Mouse (Mus musculus) kidney, embryonic 14.5 days (tissue): ENCODE data around the gene Hadh. TPM values are rescaled to one million over a fixed set of nuclear protein-coding genes. Genes with fewer than 3 reads are reported as not detected.

ENCODE experiments used
- ATAC-seq: fragments of 200-750 bp; cut with Nextera tagmentation; 2 replicates; pipeline ENCODE4 v1.8.0; 2017; ENCODE audit warnings: moderate number of reproducible peaks, mild to moderate bottlenecking, moderate TSS enrichment, moderate library complexity; ENCODE audit not compliant: low FRiP score, low TSS enrichment
- H3K27ac ChIP-seq: fragments of 300-500 bp; sonication (generic); 2 replicates; pipeline ENCODE4 v1.5.1; 2014; ENCODE audit warnings: low read depth, mild to moderate bottlenecking, low read length, moderate library complexity, mixed read lengths
- H3K27me3 ChIP-seq: fragments of 300-500 bp; sonication (generic); 2 replicates; pipeline ENCODE4 v1.6.1; 2014; ENCODE audit warnings: mild to moderate bottlenecking, low read length; ENCODE audit not compliant: control insufficient read depth, insufficient read depth
- H3K36me3 ChIP-seq: fragments of 300-500 bp; sonication (generic); 2 replicates; pipeline ENCODE4 v1.6.1; 2014; ENCODE audit warnings: low read length, mixed read lengths; ENCODE audit not compliant: control insufficient read depth, insufficient read depth
- H3K4me1 ChIP-seq: fragments of 300-500 bp; sonication (generic); 2 replicates; pipeline ENCODE4 v1.6.1; 2014; ENCODE audit warnings: low read length, mixed read lengths; ENCODE audit not compliant: control insufficient read depth, insufficient read depth
- H3K4me2 ChIP-seq: fragments of 300-500 bp; sonication (generic); replicated peaks from 2 replicates; pipeline ENCODE4 v1.6.1; 2014; ENCODE audit warnings: low read depth, mild to moderate bottlenecking, low read length
- H3K4me3 ChIP-seq: fragments of 300-500 bp; sonication (generic); 2 replicates; pipeline ENCODE4 v1.5.1; 2014; ENCODE audit warnings: mild to moderate bottlenecking, low read length
- H3K9ac ChIP-seq: fragments of 300-500 bp; sonication (generic); 2 replicates; pipeline ENCODE4 v1.6.1; 2014; ENCODE audit warnings: low read depth, mild to moderate bottlenecking, low read length, moderate library complexity
- H3K9me3 ChIP-seq: fragments of 300-500 bp; sonication (generic); 2 replicates; pipeline ENCODE4 v1.6.1; 2016; ENCODE audit warnings: low read length; ENCODE audit not compliant: control insufficient read depth
- WGBS: fragments of 180-500 bp; shearing (Covaris S2); extraction: QIAGEN DNeasy Blood & Tissue Kit; methylation state at CpG from one replicate; pipeline ENCODE4 v1.1.7; 2014; 5-methylcytosine and 5-hydroxymethylcytosine counted together
- polyA plus RNA-seq: library from polyadenylated mRNA; unstranded; fragments of >200 nt; fragmentation: Nextera tagmentation; extraction: Ambion mirVana; gene quantifications from 2 replicates; pipeline ENCODE4 v1.2.1, GENCODE M21; 2014

Gene Hadh
- polyA plus RNA-seq, 1 experiment from 2014 or later: 130 TPM

DNA sequence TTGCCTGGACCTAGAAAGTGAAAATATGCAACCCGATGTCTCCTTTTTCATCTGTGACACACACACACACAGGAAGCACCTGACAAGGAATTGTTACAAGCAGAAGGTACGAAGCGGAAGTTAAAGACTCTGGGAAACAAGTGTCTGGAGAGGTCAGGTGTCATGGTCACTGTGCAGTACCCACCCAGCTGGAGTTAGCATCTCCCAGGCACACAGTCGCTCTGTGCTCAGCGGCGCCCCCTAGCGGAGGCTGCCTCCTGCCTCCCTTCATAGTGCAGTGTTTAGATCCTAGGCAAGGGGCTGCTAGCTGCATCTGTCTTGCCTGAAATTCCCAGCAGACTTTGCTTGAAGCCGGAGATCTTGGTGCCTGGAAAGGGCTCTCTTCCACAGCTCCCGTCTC is 57.1 kb downstream of the Hadh start:
- Histone ChIP-seq H3K9ac (no peak overlapping the region), H3K4me2 (no peak overlapping the region), H3K4me3 (no peak overlapping the region), H3K27ac (no peak overlapping the region), H3K36me3 (no peaks in the 10 kb centered on the region; the same call in 1 of the 2 replicates), H3K4me1 (peaks cover 7% of the 10 kb centered on the region), H3K9me3 (no peaks in the 10 kb centered on the region), H3K27me3 (no peaks in the 10 kb centered on the region)
- ATAC-seq: peak; percentile 25; the same call in 1 of the 2 replicates
- WGBS: 63% methylated on average over 9 of the region's 9 CpGs

- H3K9ac ChIP-seq: no peak overlapping the region
- no peak overlapping the region for H3K4me3 ChIP-seq
- H3K27me3 ChIP-seq: no peaks in the 10 kb centered on the region
- peak; percentile 63; the same call in 1 of the 2 replicates for ATAC-seq
- H3K4me2 ChIP-seq: no peak overlapping the region
- WGBS: 46% methylated on average over 9 of the region's 9 CpGs
- peaks cover 7% of the 10 kb centered on the region for H3K4me1 ChIP-seq
- no peak overlapping the region for H3K27ac ChIP-seq
- no peaks in the 10 kb centered on the region for H3K9me3 ChIP-seq
- no peaks in the 10 kb centered on the region; the same call in 1 of the 2 replicates for H3K36me3 ChIP-seq
These were observed 57.7 kb downstream of the Hadh start for GRCm38 (mm10) chr3:131214060-131214658.

- WGBS: 85% methylated on average over 7 of the region's 7 CpGs
- ATAC-seq: no peak
- Histone ChIP-seq H3K27me3 (no peaks in the 10 kb centered on the region), H3K4me1 (peaks cover 7% of the 10 kb centered on the region), H3K4me3 (no peak overlapping the region), H3K9ac (no peak overlapping the region), H3K36me3 (no peaks in the 10 kb centered on the region), H3K9me3 (no peaks in the 10 kb centered on the region), H3K27ac (no peak overlapping the region), H3K4me2 (no peak overlapping the region)
These were observed 59.7 kb downstream of the Hadh start for GRCm38 (mm10) chr3:131212200-131212599.

- Histone ChIP-seq H3K9ac (no peak overlapping the region), H3K27ac (no peak overlapping the region), H3K9me3 (no peaks in the 10 kb centered on the region), H3K27me3 (no peaks in the 10 kb centered on the region), H3K36me3 (no peaks in the 10 kb centered on the region), H3K4me1 (no peaks in the 10 kb centered on the region), H3K4me3 (no peak overlapping the region), H3K4me2 (no peak overlapping the region)
- 77% methylated on average over 13 of the region's 13 CpGs for WGBS
- no peak for ATAC-seq
These were observed 63.5 kb downstream of the Hadh start for GRCm38 (mm10) chr3:131208265-131208891.

- H3K27ac ChIP-seq: no peak overlapping the region
- 83% methylated on average over 5 of the region's 5 CpGs for WGBS
- no peaks in the 10 kb centered on the region for H3K9me3 ChIP-seq
- no peak overlapping the region for H3K4me2 ChIP-seq
- no peak for ATAC-seq
- no peaks in the 10 kb centered on the region for H3K36me3 ChIP-seq
- no peak overlapping the region for H3K9ac ChIP-seq
- H3K27me3 ChIP-seq: no peaks in the 10 kb centered on the region
- no peak overlapping the region for H3K4me3 ChIP-seq
- H3K4me1 ChIP-seq: no peaks in the 10 kb centered on the region
These were observed 64.1 kb downstream of the Hadh start for GRCm38 (mm10) chr3:131207846-131208245.

DNA sequence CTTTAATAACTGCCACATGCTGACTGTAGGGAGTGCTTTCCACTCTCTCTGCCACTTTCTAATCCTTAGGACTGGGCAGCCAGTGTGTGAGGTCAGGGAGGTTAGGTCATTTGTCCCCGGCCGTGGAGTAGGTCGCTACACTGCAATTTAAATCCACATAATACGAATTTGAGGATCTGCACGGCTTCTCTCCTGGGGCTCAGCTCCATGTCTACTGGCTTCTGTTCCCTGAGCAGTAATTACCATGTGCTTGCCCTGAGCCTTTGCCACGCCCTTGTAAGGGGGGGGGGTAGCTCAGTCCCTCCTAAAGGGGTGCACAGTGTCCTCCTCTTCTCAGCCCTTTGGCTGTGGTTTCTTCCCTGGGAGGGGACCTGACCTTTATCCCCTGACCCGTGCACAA is 69.6 kb downstream of the Hadh start:
- Histone ChIP-seq H3K4me1 (no peaks in the 10 kb centered on the region), H3K9me3 (no peaks in the 10 kb centered on the region), H3K27ac (no peak overlapping the region), H3K4me2 (no peak overlapping the region), H3K27me3 (no peaks in the 10 kb centered on the region), H3K36me3 (no peaks in the 10 kb centered on the region), H3K9ac (no peak overlapping the region), H3K4me3 (no peak overlapping the region)
- 44% methylated on average over 7 of the region's 7 CpGs for WGBS
- no peak for ATAC-seq

GRCm38 (mm10) chr3:131199590-131200288 is 72.2 kb downstream of the Hadh start:
- Histone ChIP-seq H3K4me1 (no peaks in the 10 kb centered on the region), H3K4me3 (no peak overlapping the region), H3K4me2 (no peak overlapping the region), H3K27me3 (no peaks in the 10 kb centered on the region), H3K9ac (no peak overlapping the region), H3K36me3 (no peaks in the 10 kb centered on the region), H3K9me3 (no peaks in the 10 kb centered on the region), H3K27ac (no peak overlapping the region)
- WGBS: 80% methylated on average over 20 of the region's 20 CpGs
- no peak for ATAC-seq

GRCm38 (mm10) chr3:131198991-131199390 is 72.9 kb downstream of the Hadh start:
- Histone ChIP-seq H3K36me3 (no peaks in the 10 kb centered on the region), H3K4me1 (no peaks in the 10 kb centered on the region), H3K27me3 (no peaks in the 10 kb centered on the region), H3K4me3 (no peak overlapping the region), H3K4me2 (no peak overlapping the region), H3K9me3 (no peaks in the 10 kb centered on the region), H3K27ac (no peak overlapping the region), H3K9ac (no peak overlapping the region)
- 73% methylated on average over 3 of the region's 3 CpGs for WGBS
- no peak for ATAC-seq

- no peak overlapping the region for H3K27ac ChIP-seq
- no peaks in the 10 kb centered on the region for H3K4me1 ChIP-seq
- WGBS: 84% methylated on average over 8 of the region's 8 CpGs
- H3K9me3 ChIP-seq: no peaks in the 10 kb centered on the region
- no peaks in the 10 kb centered on the region for H3K36me3 ChIP-seq
- H3K27me3 ChIP-seq: no peaks in the 10 kb centered on the region
- H3K9ac ChIP-seq: no peak overlapping the region
- no peak overlapping the region for H3K4me3 ChIP-seq
- ATAC-seq: no peak
- no peak overlapping the region for H3K4me2 ChIP-seq
These were observed 75.3 kb downstream of the Hadh start for GRCm38 (mm10) chr3:131196507-131197019.
